7 mouse cellular contexts compared by ENCODE assay signal in genomic region chr11:97987551-97988526, GRCm38 (mm10). TPM values are rescaled to one million over a fixed set of nuclear protein-coding genes. Genes with fewer than 3 reads are reported as not detected.
DNase-seq lines count a peak whose midpoint lies in the region; ATAC-seq and TF ChIP-seq lines count a peak whose summit lies in the region.

No protein-coding gene starts in this region.

- TF ChIP-seq CTCF in kidney, adult 2 months (conservative IDR thresholded peaks at IDR 0.05; ENCODE audit: insufficient read depth, insufficient read length, low read depth, low read length) = peak; percentile 91
- TF ChIP-seq CTCF in spleen, adult 2 months (IDR thresholded peaks at IDR 0.05; ENCODE audit: extremely low read depth, insufficient read depth, insufficient read length, insufficient replicate concordance) = peak; percentile 89

- H3K27ac ChIP-seq in embryonic facial prominence, embryonic 12.5 days = peak overlapping the region; percentile 81
- H3K27ac ChIP-seq in kidney, adult 2 months (ENCODE audit: insufficient read depth, low read depth, low read length) = peak overlapping the region; percentile 49
- H3K27ac ChIP-seq in limb, embryonic 12.5 days = peak overlapping the region; percentile 83
- peak overlapping the region; percentile 90 for H3K27ac ChIP-seq in midbrain, embryonic 15.5 days
- H3K27ac ChIP-seq in spleen, adult 2 months (ENCODE audit: insufficient read depth, low read length) = peak overlapping the region; percentile 89

- peaks cover 35% of the 10 kb centered on the region for H3K27me3 ChIP-seq in embryonic facial prominence, embryonic 12.5 days
- H3K27me3 ChIP-seq in kidney, adult 2 months (replicated peaks; ENCODE audit: control insufficient read depth, insufficient read depth, low read length) = no peaks in the 10 kb centered on the region
- peaks cover 51% of the 10 kb centered on the region for H3K27me3 ChIP-seq in limb, embryonic 12.5 days
- peaks cover 24% of the 10 kb centered on the region for H3K27me3 ChIP-seq in midbrain, embryonic 15.5 days (replicated peaks)
- peaks cover 6% of the 10 kb centered on the region; the same call in 1 of the 2 replicates for H3K27me3 ChIP-seq in spleen, adult 2 months (ENCODE audit: control insufficient read depth, insufficient read depth, low read length)

- peaks cover 11% of the 10 kb centered on the region for H3K4me1 ChIP-seq in embryonic facial prominence, embryonic 12.5 days
- no peaks in the 10 kb centered on the region for H3K4me1 ChIP-seq in kidney, adult 2 months (ENCODE audit: control insufficient read depth, insufficient read depth, low read length)
- peaks cover 19% of the 10 kb centered on the region; the same call in 1 of the 2 replicates for H3K4me1 ChIP-seq in limb, embryonic 12.5 days (replicated peaks)
- peaks cover 26% of the 10 kb centered on the region for H3K4me1 ChIP-seq in midbrain, embryonic 15.5 days
- peaks cover 4% of the 10 kb centered on the region; the same call in 1 of the 2 replicates for H3K4me1 ChIP-seq in spleen, adult 2 months (ENCODE audit: control insufficient read depth, insufficient read depth, insufficient read length)

- H3K36me3 ChIP-seq in embryonic facial prominence, embryonic 12.5 days = no peaks in the 10 kb centered on the region
- H3K36me3 ChIP-seq in kidney, adult 2 months (ENCODE audit: control insufficient read depth, insufficient read depth, low read length) = no peaks in the 10 kb centered on the region
- no peaks in the 10 kb centered on the region for H3K36me3 ChIP-seq in limb, embryonic 12.5 days
- no peaks in the 10 kb centered on the region for H3K36me3 ChIP-seq in midbrain, embryonic 15.5 days (replicated peaks)
- peaks cover 4% of the 10 kb centered on the region for H3K36me3 ChIP-seq in spleen, adult 2 months (ENCODE audit: control insufficient read depth, insufficient read depth, low read length)

- TF ChIP-seq POLR2A in kidney, adult 2 months (IDR thresholded peaks at IDR 0.05; ENCODE audit: low read depth, low read length) = no peak
- 0 out of 2 replicates have a peak, but pooled peaks have one; percentile 14 for TF ChIP-seq POLR2A in spleen, adult 2 months (IDR thresholded peaks at IDR 0.05; ENCODE audit: low read depth, low read length)

- peak overlapping the region; percentile 57 for H3K9ac ChIP-seq in embryonic facial prominence, embryonic 12.5 days
- H3K9ac ChIP-seq in limb, embryonic 12.5 days (replicated peaks) = peak overlapping the region; percentile 76
- H3K9ac ChIP-seq in midbrain, embryonic 15.5 days = peak overlapping the region; percentile 88

- H3K4me3 ChIP-seq in embryonic facial prominence, embryonic 12.5 days = peak overlapping the region; percentile 86
- peak overlapping the region; percentile 82 for H3K4me3 ChIP-seq in kidney, adult 2 months (ENCODE audit: insufficient read depth, low read depth, low read length)
- H3K4me3 ChIP-seq in limb, embryonic 12.5 days (replicated peaks) = peak overlapping the region; percentile 90
- H3K4me3 ChIP-seq in midbrain, embryonic 15.5 days = peak overlapping the region; percentile 98
- H3K4me3 ChIP-seq in spleen, adult 2 months (ENCODE audit: extremely low read depth, insufficient read depth, insufficient read length) = peak overlapping the region; percentile 78

- ATAC-seq in embryonic facial prominence, embryonic 12.5 days (ENCODE audit: insufficient number of reproducible peaks, insufficient read depth, low FRiP score, low TSS enrichment) = peak; percentile 73
- ATAC-seq in limb, embryonic 12.5 days (ENCODE audit: insufficient number of reproducible peaks, insufficient read depth, low FRiP score, low TSS enrichment, low read depth) = peak; percentile 69
- peak; percentile 91 for ATAC-seq in midbrain, embryonic 15.5 days (replicated peaks)

- H3K4me2 ChIP-seq in embryonic facial prominence, embryonic 12.5 days (replicated peaks) = peak overlapping the region; percentile 64
- H3K4me2 ChIP-seq in limb, embryonic 12.5 days = peak overlapping the region; percentile 88
- peak overlapping the region; percentile 89 for H3K4me2 ChIP-seq in midbrain, embryonic 15.5 days

- no peaks in the 10 kb centered on the region for H3K9me3 ChIP-seq in embryonic facial prominence, embryonic 12.5 days
- H3K9me3 ChIP-seq in limb, embryonic 12.5 days = no peaks in the 10 kb centered on the region
- H3K9me3 ChIP-seq in midbrain, embryonic 15.5 days = no peaks in the 10 kb centered on the region

- DNase-seq in adrenal gland, postnatal 25 days = peak; percentile 91
- peak; percentile 95 to 98 for DNase-seq in heart, adult 18-20 months
- DNase-seq in kidney, adult 2 months = peak; percentile 97
- peak; percentile 87 to 90 for DNase-seq in spleen, adult 2 months (ENCODE audit: low read depth in 1 of 2, low spot score in 2 of 2)

- WGBS in embryonic facial prominence, embryonic 12.5 days = under 1% methylated on average over 42 of the region's 42 CpGs
- WGBS in kidney, adult 2 months = 2% methylated on average over 42 of the region's 42 CpGs
- under 1% methylated on average over 42 of the region's 42 CpGs for WGBS in limb, embryonic 12.5 days
- under 1% methylated on average over 42 of the region's 42 CpGs for WGBS in midbrain, embryonic 15.5 days
- WGBS in spleen, adult 2 months = 1% methylated on average over 42 of the region's 42 CpGs

RNA-seq across cellular contexts. Expression of gene Plxdc1, which starts 1.6 kb away (rescaled TPM):
- 13.4 and 20.9 TPM in 2 replicates for total RNA-seq in adrenal gland, postnatal 25 days (2021)
- polyA plus RNA-seq in embryonic facial prominence, embryonic 12.5 days (2016; fragmentation: Nextera tagmentation; extraction: Ambion mirVana) = 0.32 and 0.70 TPM in 2 replicates
- 1 to 10 TPM; 3.2 to 4.6 TPM for total RNA-seq in heart, adult 18-20 months (2021)
- 1.0 TPM in 2 replicates for polyA plus RNA-seq in kidney, adult 2 months (2012; rRNA removed)
- polyA plus RNA-seq in limb, embryonic 12.5 days (2016; fragmentation: Nextera tagmentation; extraction: Ambion mirVana) = 0.12 TPM in 1 of 2 replicates, not detected in the other
- polyA plus RNA-seq in midbrain, embryonic 15.5 days (2015; fragmentation: Nextera tagmentation; extraction: Ambion mirVana) = 1.7 and 1.8 TPM in 2 replicates
- polyA plus RNA-seq in spleen, adult 2 months (2012; rRNA removed) = 9.0 and 9.7 TPM in 2 replicates

RNA-seq across cellular contexts. Expression of gene Arl5c, which starts 8.1 kb away (rescaled TPM):
- total RNA-seq in adrenal gland, postnatal 25 days (2021) = 0.79 TPM in 1 of 2 replicates, not detected in the other
- polyA plus RNA-seq in embryonic facial prominence, embryonic 12.5 days (2016; fragmentation: Nextera tagmentation; extraction: Ambion mirVana) = 6.9 and 7.6 TPM in 2 replicates
- total RNA-seq in heart, adult 18-20 months (2021) = 1 to 10 TPM in 1 of 2 experiments, not detected in 1; 1.1 TPM
- 0.75 and 2.8 TPM in 2 replicates for polyA plus RNA-seq in kidney, adult 2 months (2012; rRNA removed)
- polyA plus RNA-seq in limb, embryonic 12.5 days (2016; fragmentation: Nextera tagmentation; extraction: Ambion mirVana) = 5.9 and 7.1 TPM in 2 replicates
- polyA plus RNA-seq in midbrain, embryonic 15.5 days (2015; fragmentation: Nextera tagmentation; extraction: Ambion mirVana) = 9.5 and 10.8 TPM in 2 replicates
- polyA plus RNA-seq in spleen, adult 2 months (2012; rRNA removed) = 24.6 and 28.9 TPM in 2 replicates

RNA-seq across cellular contexts. Expression of gene Cacnb1, which starts 35.0 kb away (rescaled TPM):
- 7.4 and 10.4 TPM in 2 replicates for total RNA-seq in adrenal gland, postnatal 25 days (2021)
- 14.8 and 16.6 TPM in 2 replicates for polyA plus RNA-seq in embryonic facial prominence, embryonic 12.5 days (2016; fragmentation: Nextera tagmentation; extraction: Ambion mirVana)
- 1 to 10 TPM; 5.1 to 5.9 TPM for total RNA-seq in heart, adult 18-20 months (2021)
- polyA plus RNA-seq in kidney, adult 2 months (2012; rRNA removed) = 6.1 and 7.6 TPM in 2 replicates
- polyA plus RNA-seq in limb, embryonic 12.5 days (2016; fragmentation: Nextera tagmentation; extraction: Ambion mirVana) = 13.2 and 16.0 TPM in 2 replicates
- polyA plus RNA-seq in midbrain, embryonic 15.5 days (2015; fragmentation: Nextera tagmentation; extraction: Ambion mirVana) = 72.0 and 75.2 TPM in 2 replicates
- 8.5 and 8.9 TPM in 2 replicates for polyA plus RNA-seq in spleen, adult 2 months (2012; rRNA removed)

RNA-seq across cellular contexts. Expression of gene Rpl19, which starts 38.7 kb away (rescaled TPM):
- total RNA-seq in adrenal gland, postnatal 25 days (2021) = 1,136 and 1,344 TPM in 2 replicates
- 942 and 959 TPM in 2 replicates for polyA plus RNA-seq in embryonic facial prominence, embryonic 12.5 days (2016; fragmentation: Nextera tagmentation; extraction: Ambion mirVana)
- total RNA-seq in heart, adult 18-20 months (2021) = 100 to 1,000 TPM; 537 to 590 TPM
- polyA plus RNA-seq in kidney, adult 2 months (2012; rRNA removed) = 503 and 653 TPM in 2 replicates
- 1,014 and 1,051 TPM in 2 replicates for polyA plus RNA-seq in limb, embryonic 12.5 days (2016; fragmentation: Nextera tagmentation; extraction: Ambion mirVana)
- polyA plus RNA-seq in midbrain, embryonic 15.5 days (2015; fragmentation: Nextera tagmentation; extraction: Ambion mirVana) = 622 and 634 TPM in 2 replicates
- 555 and 724 TPM in 2 replicates for polyA plus RNA-seq in spleen, adult 2 months (2012; rRNA removed)

Comparison
In these comparisons a context has a peak if more than half of its experiments do, and no peak if none do; other contexts are left out.
1. Peak in every context shown above with its lines: DNase-seq, ATAC-seq, H3K4me3 ChIP-seq and H3K27ac ChIP-seq.